Mouse (Mus musculus): Measurements from ENCODE around the gene Mdn1. TPM values are rescaled to one million over a fixed set of nuclear protein-coding genes. Genes with fewer than 3 reads are reported as not detected.
A peak's percentile ranks its signal among the peaks of the same experiment; 100 is the strongest.

The Mdn1 gene
- polyA plus RNA-seq, 2 experiments = 16.7 to 34.0 TPM

- H3K36me3 ChIP-seq (ENCODE audit: control insufficient read depth, insufficient read depth, low read length) = peaks cover 10% of the 10 kb centered on the region
- 10% methylated on average over 9 of the region's 9 CpGs for WGBS
- DNase-seq (ENCODE audit: low spot score) (peak; percentile 5), ATAC-seq (ENCODE audit: low FRiP score, low read depth) (peak; percentile 47)
- peak overlapping the region; percentile 90 for H3K9ac ChIP-seq (ENCODE audit: low read depth, low read length, severe bottlenecking)
- H3K27me3 ChIP-seq (ENCODE audit: control insufficient read depth, insufficient read depth, low read length) = no peaks in the 10 kb centered on the region
- TF ChIP-seq POLR2A (IDR thresholded peaks at IDR 0.05; ENCODE audit: borderline replicate concordance, extremely low read depth, insufficient read depth, insufficient read length) = no peak
- 0 out of 2 replicates have a peak, but pooled peaks cover 4% of the 10 kb centered on the region for H3K4me1 ChIP-seq (ENCODE audit: control insufficient read depth, insufficient read depth, low read length)
- H3K4me2 ChIP-seq (replicated peaks; ENCODE audit: low read depth, low read length, severe bottlenecking) = peak overlapping the region; percentile 74
- peak overlapping the region; percentile 99 for H3K27ac ChIP-seq (replicated peaks; ENCODE audit: low read depth, low read length)
- H3K4me3 ChIP-seq (replicated peaks; ENCODE audit: low read length) = peak overlapping the region; percentile 84
- no peaks in the 10 kb centered on the region for H3K9me3 ChIP-seq (ENCODE audit: control insufficient read depth, low read length)
These were observed 143.8 kb downstream of the Mdn1 start for GRCm38 (mm10) chr4:32800577-32801170.

GRCm38 (mm10) chr4:32817478-32817877 is 160.6 kb downstream of the Mdn1 start:
- H3K27ac ChIP-seq (replicated peaks; ENCODE audit: low read depth, low read length) = no peak overlapping the region
- no peak for ATAC-seq (ENCODE audit: low FRiP score, low read depth)
- no peaks in the 10 kb centered on the region for H3K4me1 ChIP-seq (ENCODE audit: control insufficient read depth, insufficient read depth, low read length)
- no peak for TF ChIP-seq POLR2A (IDR thresholded peaks at IDR 0.05; ENCODE audit: borderline replicate concordance, extremely low read depth, insufficient read depth, insufficient read length)
- H3K9me3 ChIP-seq (ENCODE audit: control insufficient read depth, low read length) = no peaks in the 10 kb centered on the region
- no peak overlapping the region for H3K4me3 ChIP-seq (replicated peaks; ENCODE audit: low read length)
- 72% methylated on average over 5 of the region's 5 CpGs for WGBS
- no peak for DNase-seq (ENCODE audit: low spot score)
- no peaks in the 10 kb centered on the region for H3K36me3 ChIP-seq (ENCODE audit: control insufficient read depth, insufficient read depth, low read length)
- no peaks in the 10 kb centered on the region for H3K27me3 ChIP-seq (ENCODE audit: control insufficient read depth, insufficient read depth, low read length)
- no peak overlapping the region for H3K9ac ChIP-seq (ENCODE audit: low read depth, low read length, severe bottlenecking)
- H3K4me2 ChIP-seq (replicated peaks; ENCODE audit: low read depth, low read length, severe bottlenecking) = no peak overlapping the region

GRCm38 (mm10) chr4:32820676-32821075 is 163.8 kb downstream of the Mdn1 start:
- Histone ChIP-seq H3K9ac (ENCODE audit: low read depth, low read length, severe bottlenecking) (no peak overlapping the region), H3K4me3 (replicated peaks; ENCODE audit: low read length) (no peak overlapping the region), H3K4me2 (replicated peaks; ENCODE audit: low read depth, low read length, severe bottlenecking) (no peak overlapping the region), H3K4me1 (ENCODE audit: control insufficient read depth, insufficient read depth, low read length) (no peaks in the 10 kb centered on the region), H3K27me3 (ENCODE audit: control insufficient read depth, insufficient read depth, low read length) (no peaks in the 10 kb centered on the region), H3K36me3 (ENCODE audit: control insufficient read depth, insufficient read depth, low read length) (no peaks in the 10 kb centered on the region), H3K27ac (replicated peaks; ENCODE audit: low read depth, low read length) (no peak overlapping the region), H3K9me3 (ENCODE audit: control insufficient read depth, low read length) (no peaks in the 10 kb centered on the region)
- no peak for TF ChIP-seq POLR2A (IDR thresholded peaks at IDR 0.05; ENCODE audit: borderline replicate concordance, extremely low read depth, insufficient read depth, insufficient read length)
- ATAC-seq (ENCODE audit: low FRiP score, low read depth) = no peak
- no peak for DNase-seq (ENCODE audit: low spot score)
- WGBS = 90% methylated on average over 3 of the region's 3 CpGs

GRCm38 (mm10) chr4:32824254-32824653 is 167.3 kb downstream of the Mdn1 start:
- no peak for TF ChIP-seq POLR2A (IDR thresholded peaks at IDR 0.05; ENCODE audit: borderline replicate concordance, extremely low read depth, insufficient read depth, insufficient read length)
- no peak overlapping the region for H3K4me3 ChIP-seq (replicated peaks; ENCODE audit: low read length)
- peaks cover 8% of the 10 kb centered on the region; the same call in 1 of the 2 replicates for H3K4me1 ChIP-seq (ENCODE audit: control insufficient read depth, insufficient read depth, low read length)
- no peaks in the 10 kb centered on the region for H3K27me3 ChIP-seq (ENCODE audit: control insufficient read depth, insufficient read depth, low read length)
- no peak overlapping the region for H3K9ac ChIP-seq (ENCODE audit: low read depth, low read length, severe bottlenecking)
- no peaks in the 10 kb centered on the region for H3K9me3 ChIP-seq (ENCODE audit: control insufficient read depth, low read length)
- H3K27ac ChIP-seq (replicated peaks; ENCODE audit: low read depth, low read length) = no peak overlapping the region
- DNase-seq (ENCODE audit: low spot score) (no peak), ATAC-seq (ENCODE audit: low FRiP score, low read depth) (no peak)
- no peak overlapping the region for H3K4me2 ChIP-seq (replicated peaks; ENCODE audit: low read depth, low read length, severe bottlenecking)
- H3K36me3 ChIP-seq (ENCODE audit: control insufficient read depth, insufficient read depth, low read length) = no peaks in the 10 kb centered on the region
- 60% methylated on average over 8 of the region's 8 CpGs for WGBS

Other genes starting within 250 kb of the Mdn1 start
- not detected in 2 replicates for gene Gja10, start 54.4 kb upstream of the Mdn1 start, polyA plus RNA-seq (2012; rRNA removed)
- not detected in 2 replicates for gene Gja10, start 54.4 kb upstream of the Mdn1 start, polyA plus RNA-seq (2014; fragmentation: Nextera tagmentation; extraction: Ambion mirVana)
- gene Casp8ap2, start 41.7 kb upstream of the Mdn1 start, polyA plus RNA-seq (2012; rRNA removed) = 10.5 and 13.6 TPM in 2 replicates
- gene Casp8ap2, start 41.7 kb upstream of the Mdn1 start, polyA plus RNA-seq (2014; fragmentation: Nextera tagmentation; extraction: Ambion mirVana) = 55.2 and 56.0 TPM in 2 replicates
- 49.7 and 86.0 TPM in 2 replicates for gene Lyrm2, start 143.1 kb downstream of the Mdn1 start, polyA plus RNA-seq (2012; rRNA removed)
- 94.8 and 104 TPM in 2 replicates for gene Lyrm2, start 143.1 kb downstream of the Mdn1 start, polyA plus RNA-seq (2014; fragmentation: Nextera tagmentation; extraction: Ambion mirVana)

Data from limb, embryonic 14.5 days (tissue).